Mouse (Mus musculus) hindbrain, embryonic 16.5 days (tissue): ENCODE results near the gene Pex16. TPM values are rescaled to one million over a fixed set of nuclear protein-coding genes. Genes with fewer than 3 reads are reported as not detected.

ENCODE experiments used
- ATAC-seq: fragments of 200-750 bp; cut with Nextera tagmentation; 2 replicates; pipeline ENCODE4 v1.8.0; 2017; ENCODE audit warnings: moderate TSS enrichment, moderate library complexity
- H3K27ac ChIP-seq: fragments of 300-500 bp; sonication (generic); 2 replicates; pipeline ENCODE4 v1.5.1; 2014; ENCODE audit warnings: low read depth, mild to moderate bottlenecking, control low read depth, low read length, moderate library complexity
- H3K27me3 ChIP-seq: fragments of 300-500 bp; sonication (generic); replicated peaks from 2 replicates; pipeline ENCODE4 v1.6.1; 2014; ENCODE audit warnings: low read length; ENCODE audit not compliant: control insufficient read depth, insufficient read depth
- H3K36me3 ChIP-seq: fragments of 300-500 bp; sonication (generic); 2 replicates; pipeline ENCODE4 v1.6.1; 2014; ENCODE audit warnings: mild to moderate bottlenecking, low read length, moderate library complexity, mixed read lengths; ENCODE audit not compliant: control insufficient read depth, insufficient read depth
- H3K4me1 ChIP-seq: fragments of 300-500 bp; sonication (generic); 2 replicates; pipeline ENCODE4 v1.6.1; 2014; ENCODE audit warnings: low read depth, low read length; ENCODE audit not compliant: control insufficient read depth, insufficient read depth
- H3K4me2 ChIP-seq: fragments of 300-500 bp; sonication (generic); 2 replicates; pipeline ENCODE4 v1.6.1; 2014; ENCODE audit warnings: mild to moderate bottlenecking, low read length, control low read depth, moderate library complexity
- H3K4me3 ChIP-seq: fragments of 300-500 bp; sonication (generic); 2 replicates; pipeline ENCODE4 v1.5.1; 2014; ENCODE audit warnings: mild to moderate bottlenecking, low read length, control low read depth, moderate library complexity
- H3K9ac ChIP-seq: fragments of 300-500 bp; sonication (generic); 2 replicates; pipeline ENCODE4 v1.6.1; 2014; ENCODE audit warnings: low read depth, mild to moderate bottlenecking, control low read depth, low read length, moderate library complexity
- H3K9me3 ChIP-seq: fragments of 300-500 bp; sonication (generic); 2 replicates; pipeline ENCODE4 v1.6.1; 2014; ENCODE audit warnings: mild to moderate bottlenecking, low read length, moderate library complexity; ENCODE audit not compliant: control insufficient read depth
- WGBS: fragments of 180-500 bp; shearing (Covaris S2); extraction: QIAGEN DNeasy Blood & Tissue Kit; methylation state at CpG from one replicate; pipeline ENCODE4 v1.1.7; 2014; 5-methylcytosine and 5-hydroxymethylcytosine counted together
- polyA plus RNA-seq: library from polyadenylated mRNA; unstranded; fragments of >200 nt; fragmentation: Nextera tagmentation; extraction: Ambion mirVana; gene quantifications from 2 replicates; pipeline ENCODE4 v1.2.1, GENCODE M21; 2015

The Pex16 gene
- polyA plus RNA-seq, 1 experiment from 2014 or later = 45.6 TPM

GRCm38 (mm10) chr2:92364086-92364485 is 10.4 kb upstream of the Pex16 start:
- H3K27ac ChIP-seq = no peak overlapping the region
- H3K9ac ChIP-seq = no peak overlapping the region
- ATAC-seq = no peak
- H3K4me2 ChIP-seq = no peak overlapping the region
- peaks cover 7% of the 10 kb centered on the region for H3K36me3 ChIP-seq
- no peaks in the 10 kb centered on the region for H3K27me3 ChIP-seq
- H3K4me3 ChIP-seq = no peak overlapping the region
- H3K4me1 ChIP-seq = no peaks in the 10 kb centered on the region
- no peaks in the 10 kb centered on the region for H3K9me3 ChIP-seq
- 91% methylated on average over 4 of the region's 4 CpGs for WGBS

GRCm38 (mm10) chr2:92365568-92365967 is 8.9 kb upstream of the Pex16 start:
- Histone ChIP-seq H3K4me3 (no peak overlapping the region), H3K4me1 (peaks cover 2% of the 10 kb centered on the region), H3K27ac (no peak overlapping the region), H3K4me2 (no peak overlapping the region), H3K27me3 (peaks cover 6% of the 10 kb centered on the region), H3K36me3 (peaks cover 3% of the 10 kb centered on the region; the same call in 1 of the 2 replicates), H3K9me3 (no peaks in the 10 kb centered on the region), H3K9ac (no peak overlapping the region)
- 90% methylated on average over 10 of the region's 10 CpGs for WGBS
- no peak for ATAC-seq

- Histone ChIP-seq H3K4me3 (no peak overlapping the region), H3K27me3 (peaks cover 10% of the 10 kb centered on the region), H3K9ac (no peak overlapping the region), H3K27ac (no peak overlapping the region), H3K4me1 (peaks cover 17% of the 10 kb centered on the region), H3K4me2 (no peak overlapping the region), H3K9me3 (no peaks in the 10 kb centered on the region), H3K36me3 (peaks cover 3% of the 10 kb centered on the region; the same call in 1 of the 2 replicates)
- no peak for ATAC-seq
- 48% methylated on average over 20 of the region's 20 CpGs for WGBS
Measured at GRCm38 (mm10) chr2:92367383-92368029, 7.0 kb upstream of the Pex16 start.

- peak overlapping the region; percentile 56 for H3K4me2 ChIP-seq
- H3K27me3 ChIP-seq = peaks cover 10% of the 10 kb centered on the region
- H3K27ac ChIP-seq = no peak overlapping the region
- H3K4me3 ChIP-seq = peak overlapping the region; percentile 33
- H3K9ac ChIP-seq = peak overlapping the region; percentile 55
- WGBS = 10% methylated on average over 17 of the region's 19 CpGs
- H3K4me1 ChIP-seq = peaks cover 27% of the 10 kb centered on the region
- ATAC-seq = no peak
- no peaks in the 10 kb centered on the region for H3K36me3 ChIP-seq
- H3K9me3 ChIP-seq = no peaks in the 10 kb centered on the region
Measured at GRCm38 (mm10) chr2:92370375-92370774, 4.1 kb upstream of the Pex16 start.

GRCm38 (mm10) chr2:92370821-92371805 is 3.4 kb upstream of the Pex16 start:
- peaks cover 33% of the 10 kb centered on the region for H3K4me1 ChIP-seq
- H3K27ac ChIP-seq = no peak overlapping the region

GRCm38 (mm10) chr2:92371971-92372690 is 2.3 kb upstream of the Pex16 start:
- Histone ChIP-seq H3K4me3 (no peak overlapping the region), H3K4me2 (no peak overlapping the region), H3K9ac (no peak overlapping the region), H3K36me3 (no peaks in the 10 kb centered on the region), H3K9me3 (no peaks in the 10 kb centered on the region), H3K4me1 (peaks cover 38% of the 10 kb centered on the region), H3K27me3 (peaks cover 10% of the 10 kb centered on the region), H3K27ac (no peak overlapping the region)
- 7% methylated on average over 10 of the region's 10 CpGs for WGBS
- ATAC-seq = no peak

More at GRCm38 (mm10) chr2:92370821-92371805, 3.4 kb upstream of the Pex16 start:
- peak overlapping the region; percentile 56 for H3K4me2 ChIP-seq
- H3K36me3 ChIP-seq = no peaks in the 10 kb centered on the region
- peak overlapping the region; percentile 55 for H3K9ac ChIP-seq
- peak overlapping the region; percentile 33 for H3K4me3 ChIP-seq
- WGBS = 4% methylated on average over 45 of the region's 45 CpGs
- no peak for ATAC-seq
- peaks cover 10% of the 10 kb centered on the region for H3K27me3 ChIP-seq
- H3K9me3 ChIP-seq = no peaks in the 10 kb centered on the region

GRCm38 (mm10) chr2:92372767-92373436 is 1.6 kb upstream of the Pex16 start:
- no peak for ATAC-seq
- Histone ChIP-seq H3K27ac (no peak overlapping the region), H3K4me2 (no peak overlapping the region), H3K36me3 (no peaks in the 10 kb centered on the region), H3K4me1 (peaks cover 38% of the 10 kb centered on the region), H3K9ac (no peak overlapping the region), H3K4me3 (no peak overlapping the region), H3K27me3 (peaks cover 10% of the 10 kb centered on the region), H3K9me3 (no peaks in the 10 kb centered on the region)
- WGBS = 47% methylated on average over 9 of the region's 9 CpGs

- H3K36me3 ChIP-seq = peaks cover 2% of the 10 kb centered on the region
- no peak overlapping the region for H3K4me2 ChIP-seq
- no peak for ATAC-seq
- peaks cover 38% of the 10 kb centered on the region for H3K4me1 ChIP-seq
- H3K27me3 ChIP-seq = peaks cover 10% of the 10 kb centered on the region
- H3K4me3 ChIP-seq = no peak overlapping the region
- H3K9me3 ChIP-seq = no peaks in the 10 kb centered on the region
- H3K27ac ChIP-seq = no peak overlapping the region
- no peak overlapping the region for H3K9ac ChIP-seq
- 78% methylated on average over 11 of the region's 11 CpGs for WGBS
Measured at GRCm38 (mm10) chr2:92373437-92373813, 1.1 kb upstream of the Pex16 start.
